Mouse (Mus musculus) ovary, adult 18-20 months (tissue): ENCODE data around the gene Aldh1a1.
"Not testable (repeated sequence)": the region's sequence is repeated elsewhere in the genome, so short reads cannot be mapped to it uniquely, and the experiment has no call there.

ENCODE experiments used
- DNase-seq: peaks from one replicate; pipeline ENCODE4 v3.0.0; 2022; ENCODE audit warnings: low spot score, mixed read lengths

The Aldh1a1 gene

DNA sequence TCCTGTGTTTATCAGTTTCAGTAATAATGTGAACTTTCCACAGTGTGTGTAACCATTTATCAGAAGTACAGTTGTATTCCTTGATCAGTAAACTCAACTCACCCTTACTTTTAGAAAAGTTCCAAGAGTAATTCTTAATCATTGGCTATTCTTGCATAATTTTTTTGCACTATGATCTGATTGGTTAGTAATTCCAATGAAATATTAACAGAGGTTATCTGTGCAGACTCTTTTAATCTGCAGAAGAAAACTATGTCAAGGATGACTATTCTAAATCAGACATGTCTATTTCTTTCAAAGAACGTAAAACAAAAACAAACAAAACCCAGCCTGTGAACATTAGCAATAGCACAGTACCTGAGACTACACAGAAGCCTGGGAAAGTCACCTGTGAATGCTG, 62.9 kb downstream of the Aldh1a1 start:
- DNase-seq = no peak

DNA sequence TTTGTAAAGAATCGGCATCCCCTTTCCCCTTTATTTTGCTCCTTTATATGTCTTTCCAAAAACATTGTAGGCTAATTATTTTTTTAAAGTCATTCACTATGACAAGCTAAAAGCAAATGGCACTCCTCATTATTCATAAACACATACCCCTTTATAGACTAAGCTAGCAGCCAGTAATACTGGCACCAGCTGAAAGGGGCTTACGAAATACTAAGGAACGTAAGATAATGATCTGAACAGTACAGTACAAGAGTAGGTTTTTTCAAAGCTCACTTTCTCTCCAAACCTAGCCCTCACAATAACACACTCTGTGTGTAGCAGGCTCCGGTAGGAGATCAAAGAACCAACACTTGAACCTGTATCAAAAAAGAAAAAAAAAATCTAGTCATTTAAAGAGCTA, 64.7 kb downstream of the Aldh1a1 start:
- DNase-seq = no peak

- no peak for DNase-seq
Measured at GRCm38 (mm10) chr19:20558069-20558468, 65.6 kb downstream of the Aldh1a1 start.

GRCm38 (mm10) chr19:20558544-20558943, 66.0 kb downstream of the Aldh1a1 start:
- DNase-seq = no peak

DNA sequence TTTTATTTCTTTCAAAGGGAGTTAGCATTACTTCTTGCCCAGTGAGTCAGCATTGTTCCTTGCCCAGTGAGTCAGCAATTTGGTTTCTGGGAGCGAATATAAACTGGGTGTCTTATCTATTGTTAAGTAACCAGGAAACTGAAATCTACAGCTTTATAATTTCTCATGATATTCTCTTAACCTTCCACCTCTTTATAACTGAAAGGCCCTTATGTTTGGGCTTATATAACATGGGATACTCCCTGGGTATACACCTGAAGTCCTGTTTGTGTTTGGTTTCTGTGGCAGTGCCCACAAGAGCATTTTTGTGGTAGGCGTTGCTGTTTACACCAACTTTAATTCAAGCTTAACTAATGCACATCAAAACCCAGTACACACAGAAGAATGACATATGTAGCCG, 66.4 kb downstream of the Aldh1a1 start:
- no peak for DNase-seq

- DNase-seq = no peak
Measured at GRCm38 (mm10) chr19:20559952-20560351, 67.4 kb downstream of the Aldh1a1 start.

DNA sequence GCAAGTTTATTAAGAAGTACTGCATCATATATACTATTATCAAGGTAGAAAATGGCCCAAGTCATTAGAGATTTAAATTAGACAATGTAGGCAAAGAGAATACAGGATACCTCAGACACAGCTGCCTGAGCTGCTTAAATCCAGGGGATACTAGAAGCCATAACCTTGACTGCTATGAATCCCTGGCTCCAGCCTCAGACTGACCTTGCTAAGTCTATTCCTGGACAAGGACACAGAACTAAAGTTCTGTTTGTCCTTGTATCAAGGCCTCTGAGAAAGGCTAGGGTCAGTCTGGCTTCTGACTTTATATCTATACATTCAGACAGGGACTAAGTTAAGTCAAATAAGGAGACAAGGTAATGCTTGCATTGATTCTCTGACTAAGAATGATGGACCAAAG, 69.9 kb downstream of the Aldh1a1 start:
- peak; percentile 57 for DNase-seq

GRCm38 (mm10) chr19:20566294-20566693, 73.8 kb downstream of the Aldh1a1 start:
- DNase-seq = no peak

DNA sequence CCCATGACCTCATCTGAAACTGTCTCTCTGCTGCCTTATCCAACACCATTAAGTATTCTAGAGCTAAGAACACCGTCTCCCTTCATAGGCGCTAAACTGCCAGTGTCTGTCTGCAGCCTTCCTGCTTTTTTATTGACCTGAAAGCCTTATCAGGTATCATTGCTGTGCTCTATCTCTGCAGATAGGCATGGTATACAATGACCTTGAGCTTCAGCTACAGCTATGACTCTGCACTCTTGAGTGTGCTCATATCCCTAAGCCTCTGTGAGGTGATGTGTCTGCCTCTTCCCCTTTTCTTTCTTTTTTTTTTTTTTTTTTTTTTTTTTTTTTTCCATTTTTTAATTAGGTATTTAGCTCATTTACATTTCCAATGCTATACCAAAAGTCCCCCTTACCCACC, 74.5 kb downstream of the Aldh1a1 start:
- DNase-seq = no peak

DNA sequence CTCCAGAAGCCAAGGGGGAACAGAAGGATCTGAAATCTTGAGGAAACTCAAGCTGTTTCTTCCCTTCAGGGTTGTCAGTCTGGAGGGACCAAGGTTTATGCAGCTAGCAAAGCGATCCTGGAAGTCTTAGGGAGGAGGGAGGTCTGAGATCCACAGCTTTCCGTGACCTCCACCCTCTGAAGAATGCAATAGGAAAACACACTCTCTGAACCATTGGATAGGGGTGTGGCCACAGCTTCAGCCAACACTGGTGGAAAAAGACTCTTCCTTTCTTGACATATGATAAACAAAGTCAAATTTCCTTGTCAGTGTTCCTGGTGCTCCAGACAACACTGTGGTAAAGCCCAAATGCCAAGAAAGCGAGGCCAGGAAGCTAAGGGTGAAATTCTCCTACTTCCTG, 84.5 kb downstream of the Aldh1a1 start:
- no peak for DNase-seq

- DNase-seq = no peak
Measured at GRCm38 (mm10) chr19:20577429-20577828, 84.9 kb downstream of the Aldh1a1 start.

DNA sequence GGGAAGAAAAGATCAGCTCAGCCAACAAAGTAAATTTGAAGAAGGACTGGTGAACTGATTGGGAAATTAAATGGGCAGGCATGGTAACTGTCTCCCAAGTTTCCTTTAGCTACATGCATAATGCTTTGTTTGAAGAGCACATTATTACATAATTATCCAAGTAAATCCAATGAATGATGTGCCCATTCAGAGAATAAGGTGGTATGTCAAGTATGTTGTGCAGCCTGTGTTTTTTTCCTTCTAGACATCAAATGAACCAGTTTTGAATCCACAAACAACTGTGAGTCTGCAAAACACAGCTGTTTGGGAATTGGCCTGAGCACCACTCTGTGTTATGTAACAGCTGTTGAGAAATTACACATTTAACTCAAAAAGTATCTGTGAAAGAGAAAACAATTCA, 107.4 kb downstream of the Aldh1a1 start:
- no peak for DNase-seq

GRCm38 (mm10) chr19:20601739-20602138, 109.2 kb downstream of the Aldh1a1 start:
- peak; percentile 75 for DNase-seq

GRCm38 (mm10) chr19:20603212-20603611, 110.7 kb downstream of the Aldh1a1 start:
- no peak for DNase-seq

GRCm38 (mm10) chr19:20603866-20604265, 111.4 kb downstream of the Aldh1a1 start:
- DNase-seq = no peak

GRCm38 (mm10) chr19:20614252-20614930, 121.9 kb downstream of the Aldh1a1 start:
- DNase-seq = peak; percentile 52

- DNase-seq = no peak
Measured at GRCm38 (mm10) chr19:20622434-20622833, 129.9 kb downstream of the Aldh1a1 start.

DNA sequence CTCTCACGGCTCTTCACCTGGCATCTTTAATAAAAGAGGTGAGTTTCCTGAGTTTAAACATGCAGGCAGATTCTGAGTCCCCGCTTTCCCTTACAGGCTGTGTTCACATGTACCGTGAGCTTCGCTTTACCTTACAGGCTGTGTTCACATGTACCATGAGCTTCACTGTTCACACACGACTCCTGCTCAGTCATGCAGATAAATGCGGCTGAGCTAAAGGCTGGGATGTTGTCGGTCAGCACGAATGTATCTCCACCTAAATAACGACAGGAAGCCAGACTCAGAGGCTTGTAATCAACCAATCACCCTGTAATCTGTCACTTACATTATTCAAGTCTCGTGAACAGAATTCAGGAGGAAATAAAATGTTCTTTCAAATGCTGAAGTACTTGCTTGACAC, 130.9 kb downstream of the Aldh1a1 start:
- DNase-seq = no peak

GRCm38 (mm10) chr19:20631020-20631419, 138.5 kb downstream of the Aldh1a1 start:
- no peak for DNase-seq

GRCm38 (mm10) chr19:20633876-20634691, 141.6 kb downstream of the Aldh1a1 start:
- no peak for DNase-seq

- no peak for DNase-seq
Measured at GRCm38 (mm10) chr19:20644346-20644745, 151.8 kb downstream of the Aldh1a1 start.

DNA sequence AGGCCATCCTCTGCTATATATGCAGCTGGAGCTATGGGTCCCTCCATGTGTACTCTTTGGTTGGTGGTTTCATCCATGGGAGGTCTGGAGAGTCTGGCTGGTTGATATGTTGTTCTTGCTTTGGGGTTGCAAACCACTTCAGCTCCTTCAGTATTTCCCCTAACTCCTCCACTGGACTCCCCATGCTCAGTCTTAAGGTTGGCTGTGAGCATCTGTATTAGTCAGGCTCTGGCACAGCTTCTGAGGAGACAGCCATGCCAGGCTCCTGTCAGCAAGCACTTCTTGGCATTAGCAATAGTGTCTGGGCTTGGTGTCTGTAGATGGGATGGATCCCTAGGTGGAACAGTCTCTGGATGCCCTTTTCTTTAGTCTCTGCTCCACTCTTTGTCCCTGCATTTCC, 155.0 kb downstream of the Aldh1a1 start:
- not testable (repeated sequence) for DNase-seq

GRCm38 (mm10) chr19:20650008-20650407, 157.5 kb downstream of the Aldh1a1 start:
- DNase-seq = no peak
